ENCODE assay signal across 9 mouse cellular contexts in genomic region chr10:30729157-30730096, GRCm38 (mm10).
A peak's percentile ranks its signal among the peaks of the same experiment; 100 is the strongest.
DNase-seq lines count a peak whose midpoint lies in the region; ATAC-seq and TF ChIP-seq lines count a peak whose summit lies in the region.
"Had no signal": no experiment of that assay in that cellular context is flagged by ENCODE, and none has a peak within 500 bp of the region (broad histone marks: within the 10 kb centered on the region; RNA-seq: fewer than 3 reads in every experiment).

No protein-coding gene starts in this region.

- H3K36me3 ChIP-seq in midbrain, embryonic 15.5 days (replicated peaks), result no peaks in the 10 kb centered on the region
- no peaks in the 10 kb centered on the region for H3K36me3 ChIP-seq in midbrain, embryonic 16.5 days (ENCODE audit: control insufficient read depth, insufficient read depth, low read length)
- no peaks in the 10 kb centered on the region for H3K36me3 ChIP-seq in liver, adult 2 months (ENCODE audit: control insufficient read depth, insufficient read depth, low read length)
- no peaks in the 10 kb centered on the region for H3K36me3 ChIP-seq in midbrain, postnatal 0 days (ENCODE audit: insufficient read depth, low read length)

- WGBS in midbrain, embryonic 15.5 days, result 89% methylated on average over 5 of the region's 5 CpGs
- 89% methylated on average over 5 of the region's 5 CpGs for WGBS in midbrain, embryonic 16.5 days
- WGBS in liver, adult 2 months, result 91% methylated on average over 5 of the region's 5 CpGs
- 91% methylated on average over 5 of the region's 5 CpGs for WGBS in midbrain, postnatal 0 days

- ATAC-seq in midbrain, embryonic 15.5 days (replicated peaks), result 0 out of 2 replicates have a peak, but pooled peaks have one; percentile 34
- no peak for ATAC-seq in midbrain, embryonic 16.5 days
- no peak for ATAC-seq in midbrain, postnatal 0 days (ENCODE audit: low FRiP score)

- no peak overlapping the region for H3K4me2 ChIP-seq in midbrain, embryonic 15.5 days
- H3K4me2 ChIP-seq in midbrain, embryonic 16.5 days (ENCODE audit: low read length), result no peak overlapping the region
- no peak overlapping the region for H3K4me2 ChIP-seq in midbrain, postnatal 0 days (ENCODE audit: low read depth, low read length, poor library complexity, severe bottlenecking)

- TF ChIP-seq POLR2A in liver, adult 2 months (IDR thresholded peaks at IDR 0.05; ENCODE audit: extremely low read depth, insufficient read depth, low read length), result no peak

- H3K4me1 ChIP-seq in midbrain, embryonic 15.5 days, result no peaks in the 10 kb centered on the region
- H3K4me1 ChIP-seq in midbrain, embryonic 16.5 days (ENCODE audit: control insufficient read depth, insufficient read depth, low read length), result no peaks in the 10 kb centered on the region
- H3K4me1 ChIP-seq in liver, adult 2 months (ENCODE audit: control insufficient read depth, insufficient read depth, low read length), result no peaks in the 10 kb centered on the region
- no peaks in the 10 kb centered on the region for H3K4me1 ChIP-seq in midbrain, postnatal 0 days (ENCODE audit: insufficient read depth, low read length)

- H3K79me2 ChIP-seq in liver, adult 2 months (ENCODE audit: control insufficient read depth, insufficient read depth, low read length), result no peaks in the 10 kb centered on the region

- DNase-seq in adrenal gland, postnatal 14 days, result peak; percentile 15
- DNase-seq in adrenal gland, postnatal 25 days, result no peak
- no peak for DNase-seq in liver, adult 2 months (ENCODE audit: extremely low read depth, low read depth, low spot score)
- DNase-seq in yolk sac, embryonic 10.5 days (ENCODE audit: low spot score), result peak; percentile 51
- DNase-seq in midbrain, postnatal 0 days (ENCODE audit: low spot score), result no peak
- no peak for DNase-seq in spleen, postnatal 10 days (ENCODE audit: low spot score in 2 of 2)
- DNase-seq: gastrocnemius, postnatal 36 days had no signal

- peak; percentile 40 for TF ChIP-seq CTCF in liver, adult 2 months (IDR thresholded peaks at IDR 0.05; ENCODE audit: low read depth, low read length)
- TF ChIP-seq CTCF in midbrain, postnatal 0 days (IDR thresholded peaks at IDR 0.05), result no peak

- no peak overlapping the region for H3K9ac ChIP-seq in midbrain, embryonic 15.5 days
- H3K9ac ChIP-seq in midbrain, embryonic 16.5 days (ENCODE audit: low read depth, low read length), result no peak overlapping the region
- H3K9ac ChIP-seq in liver, adult 2 months (ENCODE audit: low read depth, low read length), result no peak overlapping the region
- H3K9ac ChIP-seq in midbrain, postnatal 0 days (replicated peaks; ENCODE audit: low read length, poor library complexity, severe bottlenecking), result no peak overlapping the region

- no peak overlapping the region for H3K27ac ChIP-seq in midbrain, embryonic 15.5 days
- no peak overlapping the region for H3K27ac ChIP-seq in midbrain, embryonic 16.5 days (ENCODE audit: low read length)
- H3K27ac ChIP-seq in liver, adult 2 months (replicated peaks; ENCODE audit: insufficient read depth, low read depth, low read length), result no peak overlapping the region
- no peak overlapping the region for H3K27ac ChIP-seq in midbrain, postnatal 0 days (ENCODE audit: low read depth, low read length)

- H3K27me3 ChIP-seq in midbrain, embryonic 15.5 days (replicated peaks), result no peaks in the 10 kb centered on the region
- no peaks in the 10 kb centered on the region for H3K27me3 ChIP-seq in midbrain, embryonic 16.5 days (ENCODE audit: control insufficient read depth, insufficient read depth, low read depth, low read length)
- no peaks in the 10 kb centered on the region for H3K27me3 ChIP-seq in liver, adult 2 months (ENCODE audit: control insufficient read depth, insufficient read depth, low read length)
- H3K27me3 ChIP-seq in midbrain, postnatal 0 days (ENCODE audit: insufficient read depth, low read length), result no peaks in the 10 kb centered on the region

- no peaks in the 10 kb centered on the region for H3K9me3 ChIP-seq in midbrain, embryonic 15.5 days
- no peaks in the 10 kb centered on the region for H3K9me3 ChIP-seq in midbrain, embryonic 16.5 days (replicated peaks; ENCODE audit: control insufficient read depth, low read length, poor library complexity, severe bottlenecking)
- H3K9me3 ChIP-seq in midbrain, postnatal 0 days (ENCODE audit: low read length), result no peaks in the 10 kb centered on the region

- no peak overlapping the region for H3K4me3 ChIP-seq in midbrain, embryonic 15.5 days
- no peak overlapping the region for H3K4me3 ChIP-seq in midbrain, embryonic 16.5 days (ENCODE audit: low read depth, low read length)
- no peak overlapping the region for H3K4me3 ChIP-seq in liver, adult 2 months (ENCODE audit: insufficient read depth, low read depth, low read length)
- H3K4me3 ChIP-seq in midbrain, postnatal 0 days (ENCODE audit: low read depth, low read length), result no peak overlapping the region

Comparison
In these comparisons a context has a peak if more than half of its experiments do, and no peak if none do; other contexts are left out.
1. DNase-seq: peak in adrenal gland, postnatal 14 days (single experiment) and yolk sac, embryonic 10.5 days (single experiment); none in adrenal gland, postnatal 25 days (single experiment), liver, adult 2 months (single experiment), midbrain, postnatal 0 days (single experiment) and spleen, postnatal 10 days (0 of 2).